Mouse (Mus musculus) cortical plate, adult 2 months (tissue): ENCODE measurements at regions not wholly inside any gene's neighbourhood (a gene's known extent, or its start where the extent isn't known, plus 50 kb on each side); places are given as distances from the start of the nearest gene placed in this dataset.

ENCODE experiments used
- CTCF ChIP-seq: fragments of 200-500 bp; IDR thresholded peaks from 2 replicates; pipeline ENCODE4 v1.5.1; 2011; ENCODE audit warnings: mild to moderate bottlenecking, control low read depth, low read length; ENCODE audit not compliant: insufficient read depth; ENCODE audit errors: extremely low read depth
- POLR2A ChIP-seq: fragments of 200-500 bp; IDR thresholded peaks from 2 replicates; pipeline ENCODE4 v1.6.1; 2011; ENCODE audit warnings: mild to moderate bottlenecking, low read length, control low read depth; ENCODE audit not compliant: insufficient read depth; ENCODE audit errors: extremely low read depth

GRCm38 (mm10) chr3:41202895-41203294 lies 120.0 kb upstream of the Pgrmc2 start:
- TF ChIP-seq CTCF (no peak), POLR2A (no peak)
